Mouse (Mus musculus) thymus, postnatal 36 days (tissue): ENCODE measurements around the gene Pi16.
A peak's percentile ranks its signal among the peaks of the same experiment; 100 is the strongest.
"Not testable (repeated sequence)": the region's sequence is repeated elsewhere in the genome, so short reads cannot be mapped to it uniquely, and the experiment has no call there.

ENCODE experiments used
- DNase-seq, 2 experiments: peaks; one replicate each; pipeline ENCODE4 v3.0.0; 2022; ENCODE audit warnings: mixed read lengths in 2 of 2

Gene Pi16

DNA sequence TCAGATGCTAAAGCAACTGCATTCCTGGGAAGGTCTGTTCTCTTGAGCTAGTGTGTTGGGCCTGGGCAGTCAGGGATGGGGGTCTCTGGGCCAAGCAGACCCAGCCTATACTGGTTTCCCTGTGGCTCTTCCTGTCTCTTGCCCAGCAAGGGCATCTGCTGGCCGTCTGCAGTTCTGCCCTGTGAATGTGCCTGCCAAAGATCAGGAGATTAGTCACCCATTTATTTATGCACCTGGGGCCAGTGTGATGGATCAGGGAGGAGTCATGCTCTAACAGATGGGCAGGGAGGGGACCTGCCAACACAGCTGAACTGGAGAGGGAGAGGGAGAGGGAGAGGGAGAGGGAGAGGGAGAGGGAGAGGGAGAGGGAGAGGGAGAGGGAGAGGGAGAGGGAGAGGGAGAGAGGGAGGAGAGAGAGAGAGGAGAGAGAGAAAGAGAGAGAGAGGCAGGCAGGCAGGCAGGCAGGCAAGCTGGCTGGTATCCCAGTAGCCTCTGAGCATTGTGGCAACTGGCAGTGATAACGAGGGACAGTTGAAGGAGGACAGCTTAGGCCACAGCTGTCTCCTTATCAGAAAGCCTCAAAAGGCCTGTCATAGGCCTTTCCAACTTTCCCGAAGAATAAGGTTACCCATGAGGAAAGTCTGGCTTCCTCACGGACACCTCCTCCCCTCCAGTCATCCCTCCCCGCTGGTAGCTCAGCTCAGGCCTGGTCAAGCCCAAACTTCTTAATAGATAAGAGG is 13.4 kb downstream of the Pi16 start:
- DNase-seq: no peak

DNA sequence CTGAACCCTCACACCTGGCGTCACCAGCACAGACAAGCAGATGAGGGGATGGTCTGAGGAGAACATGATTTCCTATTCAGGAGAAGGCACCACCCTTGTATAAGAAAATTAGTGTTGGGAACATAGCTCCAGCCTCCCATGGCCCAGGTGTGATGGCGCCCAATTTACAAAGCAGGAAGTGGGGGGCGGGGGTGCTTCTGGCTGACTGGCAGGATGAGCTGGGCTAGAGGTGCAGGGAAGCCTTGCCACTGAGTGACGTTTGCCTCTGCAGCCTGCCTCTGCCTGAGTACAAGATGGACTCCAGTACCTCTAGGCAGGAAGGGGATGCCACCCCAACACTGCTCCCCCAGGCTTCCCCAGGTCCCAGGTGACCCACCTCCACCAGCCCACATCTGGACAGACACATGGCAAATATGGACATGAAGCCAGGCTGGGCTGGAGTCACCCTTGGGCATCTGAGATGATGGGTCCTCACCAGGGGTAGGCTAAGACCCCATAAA is 14.8 kb downstream of the Pi16 start:
- DNase-seq: peak; percentile 68 to 76

DNA sequence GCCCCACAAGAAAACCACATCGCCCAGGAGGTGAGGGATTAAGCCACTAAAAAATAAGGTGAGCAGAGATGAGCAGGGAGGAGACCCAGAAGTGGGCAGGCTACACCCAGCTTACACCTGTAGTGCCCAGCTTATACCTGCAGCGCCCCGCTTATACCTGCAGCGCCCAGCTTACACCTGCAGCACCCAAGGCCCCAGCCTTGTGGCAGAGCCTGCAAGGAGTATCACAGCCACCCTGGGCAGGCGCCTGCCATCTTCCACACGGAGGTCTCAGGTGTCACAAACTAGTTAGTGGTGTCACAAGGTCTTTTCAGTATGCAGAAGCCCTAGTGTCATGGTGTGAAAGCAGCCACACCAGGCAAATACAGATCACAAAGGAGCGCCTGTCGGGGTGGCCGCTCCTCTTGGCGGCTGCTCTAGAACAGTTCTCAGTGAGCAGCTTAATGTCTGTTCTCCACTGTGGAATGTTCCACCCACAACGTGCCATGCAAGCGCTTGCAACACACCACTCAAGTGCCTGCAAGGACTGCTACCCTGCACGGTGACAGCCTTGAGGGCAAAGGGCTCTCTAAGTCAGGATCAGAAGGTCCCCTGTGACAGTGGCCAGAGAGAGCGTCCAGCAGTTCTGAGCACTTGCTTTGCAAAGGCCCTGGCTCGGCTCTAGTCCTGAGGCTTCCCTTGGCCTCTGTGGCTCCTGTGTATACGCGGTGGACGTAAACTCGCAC is 18.9 kb downstream of the Pi16 start:
- no peak for DNase-seq

DNA sequence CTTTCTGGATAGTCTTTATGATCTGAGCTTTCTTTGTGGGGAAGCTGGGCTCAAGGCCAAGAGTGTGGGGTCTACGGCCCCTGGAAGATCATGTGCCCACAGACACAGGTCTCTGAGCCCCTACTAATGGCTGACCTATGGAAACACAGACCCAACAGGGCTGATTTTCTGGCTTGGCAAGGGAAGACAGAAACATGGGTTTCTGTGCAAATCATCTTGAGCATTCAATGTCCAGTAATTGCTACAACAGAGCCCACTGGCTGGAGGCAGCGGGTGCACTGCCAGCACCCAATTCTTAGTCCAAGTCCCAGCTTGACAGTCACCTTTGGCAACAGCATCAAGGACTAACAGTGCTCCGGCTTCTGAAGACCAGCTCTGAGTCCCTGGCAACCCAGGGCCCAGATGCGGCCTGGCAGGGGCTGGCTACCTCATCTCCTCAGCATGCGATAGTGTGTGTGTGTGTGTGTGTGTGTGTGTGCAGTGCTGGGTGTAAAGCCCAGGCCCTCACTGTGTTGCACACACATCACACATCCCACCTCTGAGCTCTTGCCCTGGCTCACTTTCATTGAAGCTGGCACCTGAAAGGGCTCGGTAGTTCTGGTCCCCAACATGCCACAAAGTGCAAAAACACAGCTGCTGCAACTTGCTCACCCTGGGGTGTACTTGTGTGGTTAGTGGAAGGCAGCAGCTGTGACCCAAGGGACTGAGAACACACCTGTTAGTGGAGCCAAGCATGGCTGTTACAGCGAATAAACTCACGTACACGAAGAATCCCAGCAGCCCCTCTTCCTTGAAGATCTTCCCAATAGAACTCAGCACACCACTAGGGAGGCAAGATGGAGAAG is 20.7 kb downstream of the Pi16 start:
- DNase-seq: peak; percentile 49 to 77

DNA sequence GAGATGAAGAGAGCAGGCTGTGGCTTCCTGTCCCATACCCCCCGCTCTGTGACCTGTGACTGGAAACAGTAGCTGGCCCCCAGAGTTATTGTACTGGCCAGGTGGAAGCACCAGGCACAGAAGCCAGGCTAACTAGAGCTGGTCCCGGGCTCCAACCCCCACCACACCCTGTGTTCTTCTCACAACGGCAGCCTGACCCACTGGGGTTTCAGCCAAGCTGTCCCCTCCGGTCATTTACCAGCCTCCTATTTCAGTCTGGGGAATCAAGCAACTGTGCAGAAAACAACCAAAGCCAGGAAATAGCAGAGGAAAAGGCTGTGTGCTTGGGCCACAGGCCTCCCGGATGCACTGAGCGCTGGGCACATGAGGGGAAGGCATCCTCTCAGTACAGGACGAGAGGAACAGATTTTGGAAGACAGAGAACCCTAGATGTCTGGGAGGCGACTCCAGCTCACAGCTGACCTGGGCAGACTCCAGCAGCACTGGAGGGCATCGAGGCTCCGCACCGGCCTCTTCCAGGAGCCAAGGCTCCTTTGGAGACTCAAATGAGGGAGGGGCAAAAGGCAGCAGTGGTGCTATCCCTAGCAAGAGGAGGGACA is 21.8 kb downstream of the Pi16 start:
- no peak for DNase-seq

DNA sequence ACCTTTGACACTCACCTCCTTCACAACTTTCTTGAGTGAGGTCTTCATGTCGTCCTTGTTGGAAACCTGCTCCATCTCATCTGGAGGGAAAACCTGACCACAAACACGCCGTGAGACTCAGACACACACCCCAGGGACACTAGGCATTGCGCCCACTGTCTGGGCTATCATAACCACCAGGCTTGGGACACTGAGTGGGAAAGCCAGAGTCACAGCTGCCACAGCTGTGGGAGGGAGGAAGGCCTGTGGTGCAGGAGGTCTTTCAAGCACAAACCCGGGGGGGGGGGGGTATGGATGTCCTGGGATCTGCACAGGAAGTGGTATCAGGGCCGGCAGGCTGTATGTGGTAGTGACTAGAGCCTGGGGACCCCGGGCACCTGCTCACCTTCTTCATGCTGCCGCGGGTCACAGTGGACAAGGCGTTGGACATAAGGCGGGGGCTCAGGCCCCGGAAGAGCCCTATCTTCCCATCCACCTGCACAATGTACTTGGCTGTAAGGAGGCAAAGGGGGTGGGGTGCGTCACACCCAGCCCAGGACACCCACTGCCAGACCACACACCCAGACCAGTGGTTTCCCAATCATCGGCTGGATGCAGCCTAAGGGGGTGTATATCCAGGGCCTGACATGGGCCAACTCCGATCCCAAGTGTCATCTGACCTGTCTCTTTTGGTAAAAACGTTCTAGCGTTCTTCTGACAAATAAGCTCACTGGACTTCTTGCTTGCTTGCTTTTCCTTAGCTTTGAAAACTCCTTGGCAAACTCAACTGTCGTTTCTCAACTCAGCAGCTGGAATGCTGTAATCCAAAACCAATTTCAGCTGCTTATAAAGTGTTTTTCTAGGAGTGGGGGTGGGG is 23.2 kb downstream of the Pi16 start:
- DNase-seq: no peak

DNA sequence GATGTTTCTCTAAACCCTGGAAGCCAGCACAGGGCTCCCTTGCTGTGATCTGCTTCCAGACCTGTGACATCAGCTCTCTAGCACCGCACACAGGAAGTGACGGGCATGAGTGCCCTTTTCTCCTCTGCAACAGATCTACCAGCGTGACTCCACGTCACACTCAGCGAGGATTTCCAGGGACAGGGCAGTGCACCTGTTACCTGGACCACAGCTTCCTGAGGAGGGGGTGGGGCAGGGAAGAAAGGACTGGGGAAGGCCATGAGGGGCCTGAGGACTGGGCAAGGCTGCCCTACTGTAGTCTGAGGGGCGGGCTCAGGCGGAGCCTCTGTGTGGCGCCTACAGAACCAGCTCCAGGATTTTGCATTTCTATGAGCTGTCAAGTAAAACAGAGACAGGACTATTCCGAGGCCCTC is 24.1 kb downstream of the Pi16 start:
- DNase-seq: peak; percentile 62 to 73

DNA sequence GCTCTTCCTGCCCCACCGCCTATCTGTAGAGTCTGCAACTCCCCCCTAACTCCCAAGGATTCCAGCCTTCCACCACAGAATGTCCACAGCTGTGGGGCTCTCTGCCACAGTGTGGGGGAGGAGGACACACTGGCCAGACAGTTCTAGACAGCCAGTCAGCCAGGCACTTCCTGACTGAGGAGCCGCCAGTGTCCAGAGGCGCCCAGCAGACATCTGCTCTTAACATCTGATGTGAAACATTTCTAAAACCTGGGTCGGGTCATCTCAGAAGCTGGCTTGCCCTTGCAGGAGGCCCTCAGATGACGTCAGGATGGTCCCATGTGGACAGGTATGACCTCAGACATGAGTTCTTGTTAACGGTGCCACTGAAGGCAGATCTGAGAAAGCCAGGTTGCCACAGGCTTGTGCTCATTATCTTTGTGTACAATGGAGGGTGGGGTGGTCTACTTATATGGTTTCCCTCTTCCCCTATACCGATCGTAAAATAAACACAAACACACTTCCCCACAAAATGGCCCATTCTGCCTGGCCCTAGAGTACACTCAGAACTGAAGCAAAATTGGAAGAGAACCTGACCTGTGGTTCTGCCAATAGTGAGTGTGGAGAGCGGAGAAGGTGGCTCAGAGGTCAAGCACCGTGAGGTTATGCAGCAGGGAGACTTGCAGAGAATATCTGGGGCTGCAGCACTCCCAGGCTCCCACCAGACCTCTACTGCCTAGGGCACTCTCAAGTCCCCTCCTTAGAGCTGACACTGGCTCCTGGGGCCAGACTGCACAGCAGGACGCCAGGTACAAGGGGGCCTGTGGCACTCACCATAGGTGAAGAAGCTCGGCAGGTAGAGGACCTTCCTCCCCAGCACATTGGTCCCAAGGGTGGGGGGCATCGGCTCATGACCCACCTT is 24.8 kb downstream of the Pi16 start:
- no peak for DNase-seq

DNA sequence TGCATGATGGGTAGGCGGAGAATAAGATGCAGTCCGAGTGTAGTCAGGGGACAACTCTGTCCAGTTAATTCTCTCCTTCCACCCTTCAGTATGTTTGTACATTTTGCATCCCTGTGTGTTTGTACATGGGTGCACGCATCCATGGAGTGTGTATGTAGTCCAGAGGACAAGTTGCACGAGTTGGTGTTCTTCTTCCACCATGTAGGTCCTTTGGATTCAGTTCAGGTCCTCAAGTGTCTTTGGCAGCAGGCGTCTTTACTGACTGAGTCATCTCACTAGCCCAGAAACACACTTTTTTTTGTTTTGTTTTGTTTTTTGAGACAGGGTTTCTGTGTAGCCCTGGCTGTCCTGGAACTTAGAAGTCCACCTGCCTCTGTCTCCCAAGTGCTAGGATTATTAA is 25.8 kb downstream of the Pi16 start:
- DNase-seq: no peak

DNA sequence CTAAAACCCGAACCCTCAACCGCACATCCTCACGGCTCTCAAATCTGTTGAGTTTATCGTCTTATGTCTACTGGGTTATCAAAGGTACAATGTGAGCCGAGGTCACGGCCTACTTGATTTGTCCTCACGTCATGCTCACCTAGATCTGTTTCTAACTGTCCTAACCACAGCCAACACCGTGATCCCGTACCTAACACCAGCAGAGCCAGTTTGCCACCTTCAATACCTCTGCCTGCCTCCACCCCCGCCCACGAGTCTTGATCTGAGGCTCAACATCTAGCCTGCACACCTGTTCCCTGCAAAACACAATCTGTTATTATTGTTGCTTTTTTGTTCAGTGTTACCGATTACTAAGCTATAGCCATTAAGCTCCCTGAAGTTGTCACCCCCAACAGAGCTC is 27.8 kb downstream of the Pi16 start:
- no peak for DNase-seq

DNA sequence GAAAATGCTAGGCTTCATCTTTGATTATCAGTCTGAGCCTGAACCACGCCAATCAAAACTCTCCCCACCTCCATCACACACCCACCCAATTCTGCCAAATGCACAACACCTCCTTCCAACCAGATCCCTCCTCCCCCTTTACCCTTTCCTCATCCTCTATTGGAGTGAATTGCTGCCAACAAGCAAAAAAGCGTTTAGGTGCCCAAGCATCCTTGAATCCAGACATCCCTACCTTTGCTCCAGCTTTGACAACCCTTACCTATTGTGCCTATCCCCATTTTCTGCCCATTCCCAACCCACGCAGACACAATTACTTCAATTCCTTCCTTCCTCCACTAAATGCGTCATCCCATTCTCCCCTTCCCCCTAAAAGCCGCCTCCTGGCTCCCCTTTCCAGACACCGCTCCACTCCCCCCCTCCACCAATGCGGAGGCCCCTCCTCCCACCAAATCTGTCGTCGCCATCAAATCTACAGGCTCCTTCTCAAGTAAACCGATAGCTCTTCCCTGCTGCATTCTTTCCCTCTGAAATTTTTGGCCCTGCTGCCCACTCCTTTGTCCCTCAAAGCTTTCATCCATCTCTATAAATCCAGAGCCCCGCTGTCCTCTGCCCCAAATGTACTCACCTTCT is 29.1 kb downstream of the Pi16 start:
- no peak for DNase-seq

DNA sequence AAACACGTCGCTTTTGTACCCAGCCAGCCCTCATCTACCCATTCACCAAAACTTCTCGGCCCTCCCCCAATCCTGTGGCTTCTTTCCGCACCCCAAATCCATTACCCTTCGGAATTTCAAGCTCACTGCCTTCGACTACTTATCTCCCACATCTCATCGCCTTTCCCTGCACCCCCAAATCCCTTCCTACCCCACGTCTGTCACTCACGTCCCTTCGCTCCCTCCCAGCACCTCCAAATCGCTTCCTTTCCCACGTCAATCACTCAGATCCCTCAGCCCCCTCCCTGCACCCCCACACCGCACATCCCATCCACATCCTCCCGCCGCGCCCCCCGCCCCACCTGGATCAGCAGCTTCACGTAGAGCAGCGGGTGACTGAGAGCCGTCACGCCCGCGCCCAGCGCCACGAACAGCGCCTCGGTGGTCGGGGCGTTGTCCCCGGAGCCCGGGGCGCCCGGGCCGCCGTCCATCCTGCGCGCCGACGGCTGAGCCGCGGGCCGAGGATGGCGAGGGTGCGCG is 29.7 kb downstream of the Pi16 start:
- DNase-seq: no peak

DNA sequence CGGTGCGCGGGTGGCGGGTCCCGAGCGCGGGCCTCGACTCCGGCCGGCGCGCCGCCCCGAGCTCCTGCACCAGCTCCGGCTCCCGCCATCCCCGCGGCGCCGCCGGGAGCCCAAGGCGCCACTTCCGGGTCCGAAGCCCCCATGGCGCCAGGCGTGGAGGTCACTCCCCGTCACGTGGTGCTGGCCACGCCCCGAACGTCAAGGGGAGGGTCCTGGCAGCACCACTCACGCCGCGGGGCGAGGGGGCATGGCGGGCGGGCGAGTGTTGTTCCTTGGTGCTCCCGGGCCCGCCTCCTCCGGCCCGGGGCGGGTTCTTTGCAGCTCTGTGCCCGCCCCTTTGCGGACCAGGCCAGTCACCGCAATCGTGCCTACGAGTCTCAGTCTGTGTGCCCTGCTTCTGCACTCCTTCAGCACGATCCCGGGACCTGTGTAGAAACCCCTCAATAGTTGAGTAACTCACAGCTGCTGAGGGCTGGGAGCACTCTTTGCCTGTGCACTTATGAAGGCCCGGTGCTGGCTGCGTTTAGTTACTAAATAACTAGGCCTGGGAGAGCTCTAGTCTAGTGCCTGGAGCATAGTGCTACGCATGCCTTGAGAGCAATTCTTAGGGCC is 30.3 kb downstream of the Pi16 start, which contains the start of gene Mtch1:
Mtch1 (minus strand) TSS at position 290 of the 612 bp plus-strand sequence.
- peak; percentile 99 to 100 for DNase-seq

DNA sequence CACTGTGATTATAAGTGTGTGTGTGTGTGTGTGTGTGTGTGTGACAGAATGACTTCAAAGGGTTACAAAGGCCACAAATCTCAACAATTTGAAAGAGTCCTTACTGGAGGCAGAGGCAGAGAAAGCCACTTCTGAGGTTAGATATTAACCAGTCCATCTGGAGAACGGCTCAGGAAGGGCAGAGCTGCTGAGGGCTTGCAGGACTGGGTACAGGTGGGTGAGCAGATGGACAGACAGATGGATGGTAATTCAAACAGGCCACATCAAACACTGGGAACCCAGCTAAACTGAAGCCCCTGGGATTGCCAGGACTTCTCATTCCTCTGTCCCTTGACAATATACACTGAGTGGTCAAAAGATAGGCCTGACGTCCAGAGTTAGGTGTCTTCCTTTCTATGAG is 31.5 kb downstream of the Pi16 start:
- no peak for DNase-seq

DNA sequence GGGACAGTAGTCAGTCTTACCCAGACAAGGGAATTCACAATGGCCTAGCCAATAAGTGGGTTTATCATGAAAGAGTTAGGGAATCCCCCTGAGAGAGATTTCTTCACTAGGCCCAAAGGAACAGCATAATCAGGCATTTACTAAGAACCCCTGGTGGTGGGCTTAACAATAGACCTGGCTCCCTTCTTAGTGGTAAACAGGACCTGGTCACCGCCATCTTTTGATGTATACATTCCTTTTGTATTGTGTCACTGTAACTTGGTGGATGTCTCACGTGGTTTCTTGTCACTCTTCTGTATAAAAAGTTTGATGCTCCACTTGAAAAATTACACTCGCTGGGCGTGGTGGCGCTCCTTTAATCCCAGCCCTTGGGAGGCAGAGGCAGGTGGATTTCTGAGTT is 33.6 kb downstream of the Pi16 start:
- not testable (repeated sequence) for DNase-seq

DNA sequence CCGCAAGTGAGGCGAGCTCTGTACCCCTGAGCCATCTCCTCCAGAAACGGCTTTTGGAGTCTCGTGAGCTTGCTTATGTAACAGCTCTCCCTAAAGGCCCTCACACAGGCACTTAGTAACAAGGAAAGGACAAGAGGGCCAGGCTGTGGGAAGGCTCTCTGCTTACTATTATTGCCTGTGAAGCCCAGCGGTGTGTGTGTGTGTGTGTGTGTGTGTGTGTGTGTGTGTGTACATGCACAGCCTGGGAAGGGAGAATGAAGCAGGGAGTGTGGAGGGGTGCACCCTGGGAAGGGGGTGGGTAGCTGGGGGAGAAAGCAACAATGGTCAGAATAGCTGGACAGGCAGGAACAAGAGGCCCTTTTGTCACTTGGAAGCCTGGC is 38.0 kb downstream of the Pi16 start:
- no peak for DNase-seq

DNA sequence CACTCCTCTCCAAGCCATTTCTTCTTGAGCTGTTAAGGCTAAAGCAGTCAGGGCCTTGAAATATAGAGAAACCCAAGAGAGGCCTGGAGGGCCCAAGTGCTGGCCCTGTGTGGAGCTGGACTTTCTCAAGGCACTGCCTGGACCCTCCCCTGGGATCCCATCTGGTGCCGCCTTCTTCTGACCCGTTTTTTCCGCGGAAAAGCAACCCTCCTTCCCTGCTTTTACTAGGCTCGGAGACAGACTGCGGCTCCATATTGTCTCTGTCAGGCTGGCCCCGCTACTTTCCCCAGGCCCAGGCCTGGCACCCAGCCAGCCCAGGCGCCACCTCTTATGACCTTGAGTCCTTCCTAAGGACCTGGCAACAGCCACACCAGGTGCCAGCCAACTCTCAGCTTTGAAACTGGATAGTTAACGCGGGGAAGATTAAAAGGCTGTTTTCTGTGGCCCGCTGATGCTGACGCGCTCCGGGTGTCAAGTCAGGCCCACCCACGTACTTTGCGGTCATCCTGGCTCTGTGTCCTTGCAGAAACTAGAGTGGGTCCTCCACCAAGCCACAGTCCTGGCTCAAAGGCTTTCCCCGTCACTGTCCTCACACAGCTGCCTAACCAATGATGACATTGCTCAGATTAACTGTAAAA is 38.5 kb downstream of the Pi16 start:
- DNase-seq: no peak

DNA sequence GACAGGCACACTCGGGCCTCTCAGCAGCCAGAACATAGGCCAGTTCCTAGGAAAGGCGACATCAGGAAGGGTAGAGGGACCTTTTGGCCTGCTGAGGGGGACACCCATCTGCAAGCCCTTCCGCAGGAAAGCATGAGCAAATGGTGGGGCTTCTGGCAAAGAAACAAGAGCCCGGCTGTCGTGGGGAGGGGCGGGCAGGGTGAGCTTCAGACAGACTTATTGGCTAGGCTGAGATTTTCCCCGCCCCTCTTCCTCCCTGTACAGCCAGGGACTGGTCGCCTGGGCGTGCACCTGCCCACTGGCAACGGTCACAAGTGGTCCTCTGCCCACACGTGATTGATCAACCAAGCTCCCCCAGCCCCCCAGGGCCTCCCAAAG is 39.0 kb downstream of the Pi16 start:
- DNase-seq: no peak

DNA sequence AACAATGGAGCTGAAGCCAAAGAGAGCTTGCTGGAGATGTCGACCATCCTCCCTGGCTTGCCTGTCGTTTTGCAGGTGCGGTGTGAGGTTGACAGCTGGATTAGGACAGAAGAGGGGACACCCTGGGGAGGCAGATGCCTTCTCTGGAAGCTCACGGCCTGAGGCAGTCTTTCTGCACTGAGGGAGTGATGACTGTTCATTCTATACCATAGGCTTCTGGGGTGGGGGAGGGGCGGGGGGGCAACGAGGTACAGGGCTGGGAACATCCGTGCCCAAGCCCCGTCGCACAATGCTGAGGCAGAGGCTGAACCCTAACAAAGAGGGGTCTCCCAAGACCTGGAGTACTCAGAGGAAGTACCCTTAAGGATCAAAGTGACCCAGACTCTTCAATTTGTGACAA is 39.4 kb downstream of the Pi16 start:
- DNase-seq: no peak
